Comparison of ENCODE assay signal across 33 mouse cellular contexts in genomic region chr4:107193841-107194240, GRCm38 (mm10). TPM values are rescaled to one million over a fixed set of nuclear protein-coding genes. Genes with fewer than 3 reads are reported as not detected.
DNase-seq lines count a peak whose midpoint lies in the region; ATAC-seq lines count a peak whose summit lies in the region.
"Had no signal": no experiment of that assay in that cellular context is flagged by ENCODE, and none has a peak within 500 bp of the region (broad histone marks: within the 10 kb centered on the region; RNA-seq: fewer than 3 reads in every experiment).

No protein-coding gene starts in this region.

- H3K4me2 ChIP-seq in forebrain, embryonic 16.5 days (ENCODE audit: low read length) = no peak overlapping the region
- H3K4me2 ChIP-seq: embryonic facial prominence, embryonic 13.5 days; heart, embryonic 11.5 days; hindbrain, embryonic 12.5 days; liver, embryonic 12.5 days; stomach, embryonic 15.5 days had no signal

- DNase-seq in heart, adult 11 months = peak; percentile 16
- DNase-seq in heart, adult 9 months (ENCODE audit: low spot score in 2 of 2) = no peak
- peak; percentile 57 for DNase-seq in A20 (ENCODE audit: low read depth, low spot score)
- no peak for DNase-seq in urinary bladder, postnatal 14 days (ENCODE audit: low spot score)
- no peak for DNase-seq in lung, postnatal 25 days (ENCODE audit: low spot score)
- DNase-seq: adrenal gland, postnatal 14 days; cerebellum, adult 11 months; cerebellum, adult 9-10 months; cerebellum, postnatal 36 days; forebrain, postnatal 0 days; gastrocnemius, postnatal 10 days; heart, postnatal 36 days; kidney, adult 9 months; kidney, postnatal 14 days; left cerebral cortex, postnatal 4 days; liver, postnatal 0 days; lung, postnatal 4 days; retina, postnatal 1 day; right cerebral cortex, postnatal 14 days; thymus, postnatal 14 days had no signal

- no peaks in the 10 kb centered on the region for H3K4me1 ChIP-seq in forebrain, embryonic 16.5 days (replicated peaks; ENCODE audit: control insufficient read depth, insufficient read depth, low read length)
- H3K4me1 ChIP-seq: embryonic facial prominence, embryonic 13.5 days; hindbrain, embryonic 12.5 days; liver, embryonic 12.5 days; stomach, embryonic 15.5 days had no signal

- WGBS in forebrain, embryonic 16.5 days = 97% methylated on average over 3 of the region's 3 CpGs

- H3K27me3 ChIP-seq in forebrain, embryonic 16.5 days (replicated peaks; ENCODE audit: control insufficient read depth, insufficient read depth, low read length) = no peaks in the 10 kb centered on the region
- H3K27me3 ChIP-seq: embryonic facial prominence, embryonic 13.5 days; hindbrain, embryonic 12.5 days; liver, embryonic 12.5 days; stomach, embryonic 15.5 days had no signal

- H3K4me3 ChIP-seq in forebrain, embryonic 16.5 days (replicated peaks; ENCODE audit: low read length) = no peak overlapping the region
- H3K4me3 ChIP-seq: embryonic facial prominence, embryonic 13.5 days; hindbrain, embryonic 12.5 days; liver, embryonic 12.5 days; stomach, embryonic 15.5 days had no signal

- H3K36me3 ChIP-seq in forebrain, embryonic 16.5 days (ENCODE audit: control insufficient read depth, insufficient read depth) = peaks cover 45% of the 10 kb centered on the region

- no peak overlapping the region for H3K9ac ChIP-seq in forebrain, embryonic 16.5 days (replicated peaks; ENCODE audit: low read depth, low read length)
- H3K9ac ChIP-seq: embryonic facial prominence, embryonic 13.5 days; forebrain, postnatal 0 days; hindbrain, embryonic 12.5 days; liver, embryonic 12.5 days; liver, postnatal 0 days; stomach, embryonic 15.5 days had no signal

- no peak overlapping the region for H3K27ac ChIP-seq in forebrain, embryonic 16.5 days (ENCODE audit: low read length)
- H3K27ac ChIP-seq: embryonic facial prominence, embryonic 13.5 days; hindbrain, embryonic 12.5 days; hindbrain, postnatal 0 days; liver, embryonic 12.5 days; stomach, embryonic 15.5 days had no signal

- no peaks in the 10 kb centered on the region for H3K9me3 ChIP-seq in forebrain, embryonic 16.5 days (ENCODE audit: control insufficient read depth, low read length)
- H3K9me3 ChIP-seq: embryonic facial prominence, embryonic 13.5 days; hindbrain, embryonic 12.5 days; liver, embryonic 12.5 days; stomach, embryonic 15.5 days had no signal

- peak; percentile 40 for ATAC-seq in activated CD4-positive, CD25-positive, alpha-beta regulatory T cell, adult 4 months
- ATAC-seq in neutrophil, adult 5-6 weeks (ENCODE audit: extremely low read depth, insufficient number of reproducible peaks, low FRiP score, poor library complexity, severe bottlenecking) = 0 out of 2 replicates have a peak, but pooled peaks have one; percentile 41
- ATAC-seq in forebrain, embryonic 16.5 days = no peak
- ATAC-seq: forebrain, postnatal 0 days; hindbrain, postnatal 0 days; intestine, embryonic 16.5 days; liver, embryonic 12.5 days; liver, postnatal 0 days had no signal

RNA-seq across cellular contexts. Expression of gene Tceanc2, which starts 14.9 kb away (rescaled TPM):
- 10 to 100 TPM in 1 of 2 experiments, 1 to 10 TPM in 1; 9.8 to 20.5 TPM for polyA plus RNA-seq in activated CD4-positive, CD25-positive, alpha-beta regulatory T cell, adult 4 months (2017; shearing (Covaris generic))
- 22.0 and 23.8 TPM in 2 replicates for total RNA-seq in neutrophil, adult 5-6 weeks (2017)
- 21.1 TPM in 2 replicates for polyA plus RNA-seq in forebrain, embryonic 16.5 days (2015; fragmentation: Nextera tagmentation; extraction: Ambion mirVana)

RNA-seq across cellular contexts. Expression of gene Ldlrad1, which starts 15.1 kb away (rescaled TPM):
- polyA plus RNA-seq in activated CD4-positive, CD25-positive, alpha-beta regulatory T cell, adult 4 months (2017; shearing (Covaris generic)) = under 1 TPM; 0.30 to 0.47 TPM
- total RNA-seq in neutrophil, adult 5-6 weeks (2017) = 0.70 TPM in 1 of 2 replicates, not detected in the other
- polyA plus RNA-seq in forebrain, embryonic 16.5 days (2015; fragmentation: Nextera tagmentation; extraction: Ambion mirVana) = not detected in 2 replicates
- total RNA-seq: adrenal gland, postnatal 14 days; forebrain, postnatal 0 days; gastrocnemius, postnatal 10 days; heart, postnatal 36 days; hindbrain, postnatal 0 days; left cerebral cortex, postnatal 4 days had no signal
- polyA plus RNA-seq: embryonic facial prominence, embryonic 13.5 days; forebrain, embryonic 11.5 days; forebrain, postnatal 0 days; heart, embryonic 11.5 days; heart, embryonic 16.5 days; hindbrain, embryonic 12.5 days; hindbrain, postnatal 0 days; intestine, embryonic 16.5 days; liver, embryonic 12.5 days; liver, postnatal 0 days; neural tube, embryonic 14.5 days; stomach, embryonic 15.5 days had no signal

RNA-seq across cellular contexts. Expression of gene Tmem59, which starts 15.6 kb away (rescaled TPM):
- 100 to 1,000 TPM; 376 to 381 TPM for polyA plus RNA-seq in activated CD4-positive, CD25-positive, alpha-beta regulatory T cell, adult 4 months (2017; shearing (Covaris generic))
- 202 and 210 TPM in 2 replicates for total RNA-seq in neutrophil, adult 5-6 weeks (2017)
- 375 and 431 TPM in 2 replicates for polyA plus RNA-seq in forebrain, embryonic 16.5 days (2015; fragmentation: Nextera tagmentation; extraction: Ambion mirVana)

RNA-seq across cellular contexts. Expression of gene Lrrc42, which starts 59.5 kb away (rescaled TPM):
- polyA plus RNA-seq in activated CD4-positive, CD25-positive, alpha-beta regulatory T cell, adult 4 months (2017; shearing (Covaris generic)) = 10 to 100 TPM; 22.5 to 24.6 TPM
- total RNA-seq in neutrophil, adult 5-6 weeks (2017) = 6.1 and 7.9 TPM in 2 replicates
- 58.6 and 59.9 TPM in 2 replicates for polyA plus RNA-seq in forebrain, embryonic 16.5 days (2015; fragmentation: Nextera tagmentation; extraction: Ambion mirVana)

RNA-seq across cellular contexts. Expression of gene Hspb11, which starts 59.6 kb away (rescaled TPM):
- 10 to 100 TPM; 27.9 to 34.0 TPM for polyA plus RNA-seq in activated CD4-positive, CD25-positive, alpha-beta regulatory T cell, adult 4 months (2017; shearing (Covaris generic))
- total RNA-seq in neutrophil, adult 5-6 weeks (2017) = 5.5 and 11.1 TPM in 2 replicates
- 34.6 and 43.1 TPM in 2 replicates for polyA plus RNA-seq in forebrain, embryonic 16.5 days (2015; fragmentation: Nextera tagmentation; extraction: Ambion mirVana)

Comparison
In these comparisons a context has a peak if more than half of its experiments do, and no peak if none do; other contexts are left out.
1. DNase-seq: peak in heart, adult 11 months (single experiment) and A20 (single experiment); none in heart, adult 9 months (0 of 2), urinary bladder, postnatal 14 days (single experiment) and lung, postnatal 25 days (single experiment).